Mouse (Mus musculus) gastrocnemius, postnatal 10 days (tissue): ENCODE data around the gene Zcchc10. TPM values are rescaled to one million over a fixed set of nuclear protein-coding genes. Genes with fewer than 3 reads are reported as not detected.

Experiments
- total RNA-seq, 2 experiments: library from RNA; stranded (reverse); gene quantifications; 2 replicates each; pipeline ENCODE4 v1.2.3; 2021

Zcchc10 gene
- total RNA-seq, 2 experiments from 2014 or later: 9.4 to 10.0 TPM

Other genes starting within 250 kb of the Zcchc10 start
- gene Hspa4, start 24.2 kb upstream of the Zcchc10 start, total RNA-seq: 100 to 1,000 TPM; 115 to 122 TPM
- 100 to 1,000 TPM; 114 to 129 TPM for gene Aff4, start 26.2 kb downstream of the Zcchc10 start, total RNA-seq
- gene Leap2, start 98.5 kb downstream of the Zcchc10 start, total RNA-seq: not detected
- 100 to 1,000 TPM; 882 to 991 TPM for gene Uqcrq, start 106.2 kb downstream of the Zcchc10 start, total RNA-seq
- under 1 TPM; 0.81 to 0.87 TPM for gene Gdf9, start 106.3 kb downstream of the Zcchc10 start, total RNA-seq
- gene Gm10447, start 132.4 kb downstream of the Zcchc10 start, total RNA-seq: not detected
- under 1 TPM; 0.45 to 0.54 TPM for gene Shroom1, start 132.5 kb downstream of the Zcchc10 start, total RNA-seq
- gene Gm9837, start 145.8 kb downstream of the Zcchc10 start, total RNA-seq: not detected
- gene Gm9945, start 155.5 kb downstream of the Zcchc10 start, total RNA-seq: not detected
- under 1 TPM; 0.23 to 0.27 TPM for gene Sowaha, start 155.6 kb downstream of the Zcchc10 start, total RNA-seq
- 10 to 100 TPM; 40.5 to 49.4 TPM for gene Sept8, start 194.6 kb downstream of the Zcchc10 start, total RNA-seq
- gene Kif3a, start 242.7 kb downstream of the Zcchc10 start, total RNA-seq: 10 to 100 TPM in 1 of 2 experiments, 1 to 10 TPM in 1; 9.4 to 11.1 TPM